Mouse (Mus musculus): ENCODE results near the gene Ttc39b.

Ttc39b gene

DNA sequence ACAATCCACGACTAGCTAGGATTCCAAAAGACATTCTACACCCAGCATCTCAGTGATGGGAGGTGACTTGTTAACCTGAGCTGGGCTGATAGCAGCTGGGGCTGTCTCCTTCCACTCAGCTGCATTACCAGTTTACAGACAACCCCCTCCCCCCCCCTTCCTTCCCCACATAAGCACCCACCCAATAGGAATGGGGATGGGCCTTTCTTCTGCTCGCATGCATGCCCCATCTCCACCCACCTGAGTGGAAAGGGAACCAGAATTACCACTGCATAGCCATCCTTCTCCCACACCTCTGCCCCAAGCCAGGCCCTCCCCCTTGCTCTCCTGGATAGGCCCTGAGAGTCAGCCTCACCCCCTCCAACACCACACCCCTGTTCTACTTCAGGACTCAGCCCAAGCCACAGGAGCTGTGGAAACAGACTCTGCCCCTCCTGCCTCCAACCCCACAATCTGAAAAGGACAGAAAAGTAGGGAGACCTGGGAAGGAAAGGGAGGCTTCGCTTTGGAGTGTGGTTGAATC, 6.2 kb downstream of the Ttc39b start:
- DNase-seq (ENCODE audit: low read depth, low spot score), result no peak

DNA sequence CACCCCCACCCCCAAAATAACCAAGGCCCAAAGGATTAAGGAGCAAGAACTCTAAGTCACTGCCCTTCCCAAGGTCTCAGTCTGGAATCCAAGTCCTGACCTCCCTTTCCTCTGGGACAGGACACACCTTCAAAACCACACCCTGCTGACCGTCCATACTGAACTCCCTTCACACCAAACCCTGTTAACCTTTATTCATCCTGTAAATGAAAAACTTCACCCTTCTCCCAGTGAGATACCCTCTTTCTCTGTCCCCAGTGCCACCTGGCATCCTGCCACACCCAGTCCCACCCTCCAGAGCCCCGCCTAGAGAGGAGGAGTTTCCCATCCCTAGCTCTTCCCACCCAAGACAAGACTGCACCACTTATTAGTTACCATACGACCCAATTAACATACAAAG, 7.3 kb downstream of the Ttc39b start:
- DNase-seq (ENCODE audit: low read depth, low spot score), result no peak

DNA sequence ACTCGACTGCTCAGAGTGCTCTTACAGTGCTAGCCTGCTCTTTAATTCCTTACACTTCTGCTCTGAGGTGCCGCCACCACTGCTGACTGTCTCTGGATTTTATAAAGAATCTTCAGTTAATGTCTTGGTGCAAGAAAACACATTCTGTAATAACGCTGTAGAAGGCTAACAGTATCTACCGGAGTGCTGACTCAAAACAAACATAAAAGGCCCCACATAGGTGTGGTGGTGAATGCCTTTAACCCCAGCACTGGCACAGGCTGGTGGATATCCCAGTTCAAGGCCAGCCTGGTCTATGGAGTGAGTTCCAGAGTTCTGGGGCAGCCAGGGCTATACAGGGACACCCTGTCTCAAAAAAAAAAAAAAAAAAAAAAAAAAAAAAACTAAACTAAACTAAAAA, 8.1 kb downstream of the Ttc39b start:
- no peak for DNase-seq (ENCODE audit: low read depth, low spot score)

DNA sequence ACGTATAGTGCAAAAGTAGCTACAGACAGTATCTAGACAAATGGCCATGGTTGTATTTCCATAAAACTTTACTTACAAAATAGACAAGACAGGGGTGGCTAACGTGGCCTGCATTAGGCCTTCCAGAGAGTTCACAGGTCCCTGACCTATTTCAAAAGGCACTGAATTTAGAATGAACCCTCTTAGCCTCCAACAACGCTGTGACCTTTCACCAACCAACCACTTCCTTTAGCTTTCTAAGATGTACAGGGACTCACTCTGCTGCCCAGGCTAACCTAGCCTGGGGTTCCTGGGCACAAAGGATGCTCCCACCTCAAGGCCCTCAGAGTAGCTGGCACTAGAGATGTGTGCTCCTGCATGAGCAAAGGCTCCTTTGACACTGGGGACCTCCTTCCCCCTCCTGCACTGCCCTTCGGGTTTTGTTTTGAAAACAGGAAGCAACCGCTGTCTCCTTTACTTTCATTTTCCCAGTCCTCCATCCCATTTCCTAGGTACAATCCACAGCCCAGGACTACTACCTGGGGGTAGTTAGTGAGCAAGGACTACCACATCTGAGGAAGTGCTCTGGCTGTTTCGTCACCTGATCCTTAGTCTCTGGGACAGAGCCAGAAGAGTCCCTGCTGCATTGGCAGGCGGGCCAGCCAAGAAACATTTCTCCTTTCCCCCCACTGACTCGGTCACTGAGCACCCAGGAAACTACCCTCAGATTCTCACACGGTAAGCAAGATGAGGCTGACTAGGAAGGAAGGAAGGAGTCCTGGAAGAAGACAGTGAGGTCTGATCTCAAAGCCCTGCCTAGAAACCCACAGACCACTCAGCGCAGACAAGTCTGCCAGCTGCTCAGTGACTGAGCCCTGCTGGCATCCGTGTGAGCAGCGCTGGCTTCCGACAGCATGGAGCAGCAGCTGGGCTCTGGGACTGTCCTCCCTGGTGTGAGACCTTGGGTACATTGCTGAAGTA, 8.9 kb downstream of the Ttc39b start:
- no peak for DNase-seq (ENCODE audit: low read depth, low spot score)

DNA sequence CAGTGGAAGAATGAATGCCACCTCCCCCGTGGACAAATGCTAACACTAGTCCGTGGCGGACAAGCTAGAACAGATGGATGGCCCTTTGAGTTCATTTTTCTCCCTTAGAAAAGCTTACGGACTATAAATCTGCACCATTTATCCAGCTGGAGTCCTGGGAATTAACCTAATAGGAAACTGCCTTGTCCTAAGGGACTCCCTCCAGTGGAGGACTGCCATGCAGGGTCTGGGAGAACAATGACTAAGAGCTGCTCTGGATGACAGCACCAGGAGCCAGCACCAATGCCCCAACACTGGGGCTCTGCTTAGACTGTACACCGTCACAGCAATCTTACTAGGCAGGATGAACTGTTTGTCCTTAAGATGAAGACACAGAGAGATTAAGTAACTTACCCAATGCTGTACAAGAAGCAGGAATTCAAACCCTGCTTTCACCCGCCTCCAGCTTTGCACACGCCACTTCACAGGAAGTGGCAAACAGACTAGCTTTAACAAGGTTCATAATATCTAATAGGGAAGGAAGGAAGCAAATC, 9.7 kb downstream of the Ttc39b start:
- no peak for DNase-seq (ENCODE audit: low read depth, low spot score)

DNA sequence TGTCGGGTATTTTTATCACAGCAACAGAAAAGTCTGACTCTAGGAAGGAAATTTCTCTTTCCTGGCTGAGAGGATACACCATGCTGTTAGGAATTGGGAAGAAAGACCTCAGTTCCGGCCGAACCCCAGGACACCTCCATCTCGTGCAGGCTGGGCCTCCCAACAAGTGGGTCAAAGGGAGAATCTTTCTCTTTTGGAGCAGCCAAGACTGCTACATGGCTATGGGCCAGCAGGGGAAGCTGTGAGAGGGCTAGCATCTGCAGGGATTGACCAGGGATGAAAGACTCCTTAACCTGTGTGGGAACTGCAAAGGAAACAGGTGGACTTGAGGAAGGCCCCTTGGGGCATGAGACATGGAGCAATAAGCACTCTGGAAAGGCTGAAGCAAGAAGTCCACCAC, 11.7 kb downstream of the Ttc39b start:
- DNase-seq (ENCODE audit: low read depth, low spot score), result no peak

DNA sequence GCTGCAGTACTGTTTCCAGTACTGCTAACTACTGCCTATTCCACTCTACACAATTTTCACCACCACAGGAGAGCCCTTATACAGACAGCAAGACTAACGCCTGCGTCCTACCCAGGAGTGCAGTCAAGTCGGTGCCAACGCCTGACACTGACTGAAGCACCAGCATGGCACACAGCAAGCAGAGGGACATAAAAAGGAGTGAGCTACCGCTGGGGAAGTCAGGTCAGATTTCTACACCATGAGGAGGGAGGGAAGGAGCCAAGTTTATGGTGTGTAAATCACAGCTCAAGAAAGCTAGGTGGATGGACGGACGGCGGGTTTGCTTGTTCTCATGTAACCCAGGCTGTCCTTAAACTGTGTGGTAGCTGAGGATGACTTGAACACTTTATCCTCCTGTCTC, 12.6 kb downstream of the Ttc39b start:
- DNase-seq (ENCODE audit: low read depth, low spot score), result no peak

DNA sequence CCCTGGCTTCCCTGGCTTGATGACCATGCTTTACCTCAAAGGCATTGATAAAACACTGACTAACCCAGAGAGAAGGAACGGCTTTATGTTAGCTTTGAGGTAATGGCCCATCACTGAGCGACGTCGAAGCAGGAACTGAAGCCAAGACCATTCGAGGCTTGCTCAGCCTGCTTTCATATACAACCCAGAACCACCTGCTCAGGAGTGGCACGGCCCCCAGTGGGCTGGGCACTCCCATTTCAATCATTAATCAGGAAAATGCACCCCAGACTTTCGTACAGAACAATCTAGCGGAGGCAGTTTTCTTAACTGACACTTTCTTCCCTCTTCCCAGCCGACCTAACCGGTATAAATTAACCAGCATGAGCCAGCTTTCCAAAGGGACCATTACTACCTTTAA, 13.1 kb downstream of the Ttc39b start:
- no peak for DNase-seq (ENCODE audit: low read depth, low spot score)

DNA sequence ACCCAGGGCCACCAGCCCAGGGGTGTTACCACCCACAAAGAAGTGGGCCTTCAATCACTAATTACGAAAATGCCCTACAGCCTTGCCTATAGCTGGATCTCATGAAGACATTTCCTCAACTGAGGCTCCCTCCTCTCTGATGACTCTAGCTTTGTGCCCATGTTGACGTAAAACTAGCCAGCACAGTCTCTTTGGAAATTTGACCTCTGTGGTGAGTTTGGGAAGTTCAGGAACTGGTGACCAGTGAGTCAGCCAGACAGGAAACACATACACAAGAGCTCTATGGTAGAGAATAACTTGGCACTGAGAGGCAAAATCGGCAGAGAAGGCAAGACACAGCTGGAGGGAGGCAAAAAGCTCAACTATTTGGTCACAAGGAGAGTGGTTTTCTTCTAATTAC, 15.1 kb downstream of the Ttc39b start:
- no peak for DNase-seq (ENCODE audit: low read depth, low spot score)

DNA sequence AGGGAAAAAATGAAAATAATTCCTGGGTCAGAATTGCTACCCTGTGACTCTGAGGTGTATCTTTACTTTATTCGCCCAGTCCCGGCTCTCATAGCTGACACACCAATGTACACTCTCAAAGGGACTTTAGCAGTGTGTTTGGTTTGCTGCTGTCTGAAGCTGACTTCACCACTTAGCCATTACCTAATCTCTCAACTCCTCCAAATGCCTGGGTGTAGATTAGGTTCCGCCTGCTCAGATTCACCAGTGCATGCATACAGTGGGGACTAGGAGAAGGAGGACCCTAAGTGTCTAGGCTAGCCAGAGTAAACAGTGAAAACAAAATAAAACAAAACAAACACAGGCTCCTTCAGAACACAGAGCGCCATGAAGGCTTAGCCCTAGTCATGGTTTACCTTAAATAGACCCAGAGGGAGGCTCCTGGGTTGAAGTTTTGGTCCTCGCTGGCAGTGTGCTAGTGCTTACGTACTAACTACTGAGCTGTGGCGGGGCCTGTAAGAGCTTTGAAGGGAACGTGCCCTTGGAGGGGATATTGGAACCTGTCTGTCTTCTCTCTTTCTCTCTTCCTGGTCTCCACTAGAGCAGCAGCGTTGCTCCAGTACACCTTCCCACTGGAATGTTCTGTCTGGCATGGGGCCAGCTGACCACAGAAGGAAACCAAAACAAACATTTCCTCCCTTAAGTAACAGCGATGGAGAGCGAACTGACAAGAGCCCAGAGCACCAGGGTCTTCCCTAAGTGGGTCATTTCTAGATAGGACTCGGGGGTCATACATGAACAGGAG, 16.2 kb downstream of the Ttc39b start:
- no peak for DNase-seq (ENCODE audit: low read depth, low spot score)

DNA sequence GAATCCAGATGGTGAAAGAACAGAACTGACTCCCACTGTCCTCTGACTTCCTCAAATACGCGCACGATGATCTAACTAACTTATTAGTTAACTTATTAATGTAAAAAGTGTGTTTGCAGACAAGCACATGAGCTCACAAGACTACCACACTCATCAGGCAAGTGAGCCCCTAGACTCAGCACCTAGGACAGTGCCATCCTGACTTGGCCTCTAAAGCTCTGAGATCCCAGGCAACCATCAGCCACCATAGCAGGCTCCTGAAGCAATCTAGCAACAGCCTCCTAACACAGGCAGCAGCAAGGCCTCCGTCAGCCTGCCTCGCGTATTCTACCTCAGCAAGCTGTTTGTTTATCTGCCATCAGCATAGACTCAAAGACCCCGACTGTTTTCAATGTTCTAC, 17.2 kb downstream of the Ttc39b start:
- no peak for DNase-seq (ENCODE audit: low read depth, low spot score)

DNA sequence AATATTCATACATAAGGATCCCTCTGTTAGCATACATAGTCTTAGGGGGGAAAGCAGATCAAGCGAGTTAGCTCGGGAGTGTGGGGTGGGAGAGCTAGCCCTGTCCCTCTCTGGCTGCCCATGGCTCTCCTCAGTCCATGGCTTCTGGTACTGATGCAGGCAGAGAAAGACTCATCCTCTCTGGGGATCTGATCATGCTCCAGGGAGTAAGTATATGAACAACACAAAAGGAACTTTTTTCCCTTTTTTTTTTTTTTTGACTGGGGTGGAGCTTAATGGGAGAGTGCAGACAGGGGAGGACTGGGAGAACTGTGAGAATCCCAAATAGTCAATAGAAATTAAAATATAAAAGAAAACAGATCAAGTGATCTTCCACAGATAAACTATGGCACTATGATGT, 19.0 kb downstream of the Ttc39b start:
- no peak for DNase-seq (ENCODE audit: low read depth, low spot score)

DNA sequence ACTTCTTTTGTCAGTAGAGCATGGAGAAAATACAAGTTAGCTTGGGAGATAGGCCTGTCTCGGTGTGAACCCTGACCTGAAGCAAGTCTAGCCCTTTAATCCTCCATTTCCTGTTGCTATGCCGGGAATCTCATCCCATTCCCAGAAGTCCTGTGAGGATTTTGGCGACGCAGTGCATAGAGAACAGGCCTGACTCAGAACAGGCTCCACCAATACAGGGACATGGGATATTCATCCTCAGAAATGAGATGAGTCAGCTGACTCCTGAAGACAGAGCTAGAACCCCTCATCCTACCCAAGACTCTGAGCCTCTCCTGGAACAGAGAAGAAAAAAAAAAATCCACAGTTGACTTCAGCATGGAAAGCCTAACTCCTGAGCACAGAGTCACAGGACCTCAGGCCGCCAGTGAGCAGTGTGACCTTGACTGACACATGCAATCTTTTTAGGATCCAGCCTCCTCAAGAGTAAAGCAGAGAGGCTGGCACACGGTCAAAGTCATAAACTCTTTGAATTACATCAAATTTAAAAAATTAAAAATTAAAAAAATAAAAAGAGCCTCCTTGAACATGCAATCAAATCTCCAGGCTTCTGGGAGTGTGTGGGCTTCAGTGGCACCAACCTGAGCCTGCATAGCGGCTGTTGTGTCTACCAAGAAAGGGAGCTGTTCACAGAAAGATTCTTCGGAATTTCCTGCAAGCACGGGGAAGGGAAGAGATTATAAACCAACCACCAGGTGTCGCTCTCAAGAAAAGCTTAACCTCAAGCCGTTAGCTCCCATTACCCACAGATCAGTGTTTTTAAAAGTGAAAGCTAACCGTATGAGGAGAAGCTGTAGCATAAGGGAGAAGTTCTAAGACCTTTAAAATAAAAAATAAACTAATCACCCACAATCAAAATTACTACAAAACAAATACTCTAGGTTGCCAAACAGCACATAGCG, 20.9 kb downstream of the Ttc39b start:
- peak; percentile 70 for DNase-seq (ENCODE audit: low read depth, low spot score)

DNA sequence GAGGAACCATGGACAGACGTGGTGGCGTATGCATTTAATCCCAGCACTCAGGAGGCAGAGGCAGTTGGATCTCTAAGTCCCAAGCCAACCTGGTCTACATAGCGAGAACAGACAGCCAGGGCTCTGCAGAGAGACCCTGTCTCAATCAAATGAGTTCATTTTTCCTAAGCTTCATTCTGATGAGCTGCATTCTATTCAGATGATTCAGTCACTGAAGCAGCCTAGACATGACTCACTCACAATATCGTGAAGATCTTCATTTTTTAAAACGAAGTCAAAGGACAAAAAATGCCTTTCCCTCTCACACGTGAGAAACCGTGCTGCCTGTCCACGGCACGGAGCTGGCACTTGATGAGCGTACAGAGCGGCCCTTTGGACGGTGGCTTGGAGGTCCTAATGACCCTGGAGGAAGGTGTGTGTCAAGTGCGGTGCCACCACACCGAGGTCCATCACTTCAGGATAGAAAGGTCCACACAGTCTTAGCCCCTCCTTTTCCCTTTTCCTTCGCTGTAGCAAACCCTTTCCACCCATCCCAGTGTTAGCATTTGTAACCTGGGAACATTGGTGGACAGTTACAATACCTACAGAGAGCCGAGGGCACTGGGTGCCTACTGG, 21.8 kb downstream of the Ttc39b start:
- no peak for DNase-seq (ENCODE audit: low read depth, low spot score)

DNA sequence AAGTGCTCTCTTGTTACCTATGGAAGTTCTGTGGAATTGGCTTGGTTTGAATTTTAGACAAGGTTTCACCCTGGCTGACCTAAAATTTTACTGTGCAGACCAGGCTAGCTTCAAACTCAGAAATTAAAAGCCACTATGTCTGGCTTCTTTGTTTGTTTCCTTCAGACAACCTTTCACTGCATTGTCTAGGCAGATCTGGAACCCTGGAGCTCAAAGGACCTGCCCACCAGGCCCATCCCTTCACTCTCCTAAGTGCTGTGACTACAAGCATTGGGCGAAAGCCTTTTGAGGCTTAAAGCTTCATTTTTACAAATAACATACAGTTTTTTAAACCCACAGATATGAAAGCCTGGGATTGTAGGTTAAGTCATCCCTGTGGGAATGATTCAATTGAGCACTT, 22.3 kb downstream of the Ttc39b start:
- no peak for DNase-seq (ENCODE audit: low read depth, low spot score)

DNA sequence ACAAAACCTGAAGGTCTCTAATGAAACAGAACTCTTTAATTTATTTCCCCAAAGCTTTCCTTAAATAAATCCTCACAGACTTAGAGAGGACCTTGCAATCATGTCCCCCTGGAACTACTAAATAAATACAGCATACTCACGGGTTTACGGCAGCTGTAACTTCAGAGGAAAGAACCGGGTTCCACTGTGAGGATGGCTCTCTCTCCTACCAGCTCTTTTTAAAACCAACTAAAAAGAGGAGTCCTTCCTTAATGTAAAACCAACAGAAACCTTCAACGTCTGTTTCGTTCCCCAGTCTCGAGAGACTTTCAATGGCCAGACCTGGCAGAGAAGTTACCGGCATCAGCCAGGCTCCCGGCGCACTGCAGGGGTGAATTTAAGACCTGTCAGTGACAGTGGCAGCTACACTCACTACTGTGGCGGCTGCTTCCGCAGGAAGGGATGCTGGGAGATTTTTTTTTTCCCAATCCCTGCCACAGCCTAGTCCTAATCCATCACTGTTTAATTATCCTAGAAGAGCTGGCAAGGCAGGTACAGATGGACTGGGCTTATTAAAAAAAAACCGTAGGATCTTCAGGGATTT, 39.2 kb downstream of the Ttc39b start:
- DNase-seq (ENCODE audit: low read depth, low spot score), result no peak

DNA sequence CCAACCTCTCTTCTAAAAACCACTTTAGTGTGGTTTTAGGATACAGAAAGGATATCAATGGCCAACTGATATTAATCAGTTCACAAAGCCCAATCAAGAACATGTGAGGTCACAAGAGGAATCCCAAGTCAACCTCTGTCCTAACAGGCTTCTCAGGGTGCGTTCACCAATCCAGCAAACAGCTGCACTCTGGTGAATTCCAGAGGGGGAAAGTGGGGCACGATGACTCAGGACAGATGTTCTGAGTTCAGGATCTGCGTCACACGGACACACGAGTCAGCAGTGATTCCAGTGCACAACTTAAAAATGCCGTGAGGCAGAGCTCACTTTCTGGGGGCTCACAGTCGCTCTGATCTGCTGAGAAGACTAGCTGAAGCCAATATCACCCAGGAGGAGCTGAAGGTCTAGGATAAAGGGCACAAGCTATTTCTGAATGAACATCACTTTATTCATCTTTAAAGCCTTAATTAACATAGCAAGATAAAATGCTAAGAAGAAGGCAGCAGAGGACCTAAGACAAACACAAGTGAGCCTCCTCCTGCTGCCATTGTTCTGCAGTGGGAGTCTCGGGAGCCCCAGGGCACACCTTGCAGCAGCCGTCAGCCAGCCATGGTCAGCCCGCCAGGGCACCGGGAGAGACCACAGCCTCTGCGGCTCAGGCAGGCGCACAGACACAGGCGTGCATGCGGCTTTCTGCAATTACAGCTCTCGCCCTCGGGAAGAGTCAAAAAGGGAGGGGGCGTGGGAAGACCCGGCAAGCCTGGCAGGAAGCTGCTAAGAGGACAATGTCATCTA, 39.9 kb downstream of the Ttc39b start:
- DNase-seq (ENCODE audit: low read depth, low spot score), result no peak

DNA sequence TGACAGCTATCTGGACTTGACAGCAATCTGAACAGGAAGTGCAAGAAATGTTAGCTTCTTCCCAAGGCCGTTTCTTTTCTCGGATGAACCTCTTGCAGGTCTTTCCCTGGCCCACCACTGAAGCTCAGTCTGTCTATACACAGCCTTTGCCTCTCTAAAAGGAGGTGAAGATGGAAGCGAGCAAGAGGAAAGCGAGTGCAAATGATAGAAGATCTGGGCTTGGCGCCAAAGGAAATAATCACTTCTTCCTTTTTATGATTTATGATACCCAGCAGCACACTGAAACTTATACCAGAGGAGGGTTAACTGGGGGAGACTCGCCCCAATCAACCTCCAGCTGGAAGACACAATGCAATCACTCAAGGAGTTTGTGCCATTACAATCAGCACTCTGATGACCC, 41.6 kb downstream of the Ttc39b start:
- DNase-seq (ENCODE audit: low read depth, low spot score), result no peak

DNA sequence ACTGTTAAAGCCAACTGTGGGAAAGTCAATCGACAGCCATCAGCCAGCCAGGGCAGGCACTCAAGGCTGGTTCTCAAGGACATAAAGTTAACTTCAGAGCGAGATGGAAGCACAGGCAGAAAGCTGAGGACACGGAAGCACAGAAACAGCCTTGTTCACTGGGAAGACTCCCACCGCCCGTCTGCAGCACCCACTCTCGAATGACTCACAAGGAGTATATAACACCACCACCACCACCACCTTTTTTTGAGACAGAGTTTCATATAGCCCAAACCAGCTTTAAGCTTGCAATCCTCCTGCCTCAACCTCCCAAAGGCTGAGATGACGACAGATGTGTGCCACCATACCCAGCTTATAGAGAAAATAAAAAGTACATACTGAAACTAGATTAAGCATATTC, 44.8 kb downstream of the Ttc39b start:
- no peak for DNase-seq (ENCODE audit: low read depth, low spot score)

DNA sequence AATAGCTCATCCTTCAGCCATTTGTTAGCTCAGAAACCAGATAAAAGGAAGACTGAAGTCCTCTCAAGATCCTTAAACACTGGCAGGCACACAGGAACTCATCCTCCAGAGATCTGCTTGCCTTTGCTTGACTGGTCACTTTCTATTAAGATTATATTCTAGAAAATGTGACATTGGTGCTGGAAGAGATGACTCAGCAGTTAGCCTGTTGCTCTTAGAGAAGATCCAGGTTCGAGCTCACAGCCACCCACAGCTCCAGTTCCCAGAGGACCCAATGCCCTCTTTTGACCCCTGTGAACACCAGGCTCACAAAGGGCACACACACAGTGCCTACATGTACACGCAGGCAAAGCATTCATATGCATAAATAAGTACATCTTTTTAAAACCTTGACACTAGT, 49.8 kb downstream of the Ttc39b start:
- no peak for DNase-seq (ENCODE audit: low read depth, low spot score)

Measured in WW6 (cell line).